8 mouse cellular contexts compared by ENCODE assay signal in the genomic region with DNA sequence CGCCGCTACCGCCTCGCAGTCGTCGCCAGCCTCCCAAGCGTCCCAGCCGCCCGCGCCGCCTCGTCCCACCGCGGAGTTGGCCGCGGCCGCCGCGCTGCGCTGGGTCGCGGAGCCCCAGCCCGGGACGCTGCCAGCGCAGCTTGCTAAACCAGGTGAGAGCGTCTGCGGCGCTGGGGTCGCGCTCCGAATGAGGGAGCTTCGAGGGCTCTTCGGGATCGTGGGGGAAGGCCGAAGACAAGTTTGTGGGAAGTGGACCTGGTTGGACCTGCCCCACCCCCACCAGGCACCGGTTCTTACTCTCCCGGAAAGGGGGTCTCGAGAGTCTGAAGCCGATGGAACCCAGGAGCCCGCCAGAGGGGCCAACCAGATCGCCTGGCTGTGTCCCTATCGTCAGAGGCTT. TPM values are rescaled to one million over a fixed set of nuclear protein-coding genes. Genes with fewer than 3 reads are reported as not detected.
A peak's percentile ranks its signal among the peaks of the same experiment; 100 is the strongest.
DNase-seq lines count a peak whose midpoint lies in the region; ATAC-seq and TF ChIP-seq lines count a peak whose summit lies in the region.

No protein-coding gene starts in this region.

- DNase-seq in liver, embryonic 11.5 days (ENCODE audit: low spot score) = no peak
- DNase-seq in liver = no peak
- DNase-seq in forebrain, embryonic 14.5 days (ENCODE audit: low spot score) = no peak
- DNase-seq in limb, embryonic 14.5 days (ENCODE audit: low spot score) = no peak
- no peak for DNase-seq in spleen, postnatal 14 days (ENCODE audit: low spot score in 2 of 2)

- WGBS in liver, embryonic 11.5 days = under 1% methylated on average over 42 of the region's 42 CpGs
- 1% methylated on average over 42 of the region's 42 CpGs for WGBS in forebrain, embryonic 14.5 days
- WGBS in limb, embryonic 14.5 days = 0% methylated on average over 31 of the region's 42 CpGs
- 2% methylated on average over 42 of the region's 42 CpGs for WGBS in stomach, embryonic 15.5 days

- H3K4me3 ChIP-seq in liver, embryonic 11.5 days (ENCODE audit: low read depth, low read length) = peak overlapping the region; percentile 39
- H3K4me3 ChIP-seq in forebrain, embryonic 14.5 days (ENCODE audit: low read depth, low read length) = peak overlapping the region; percentile 58
- H3K4me3 ChIP-seq in limb, embryonic 14.5 days (replicated peaks; ENCODE audit: low read length) = peak overlapping the region; percentile 39
- peak overlapping the region; percentile 41 for H3K4me3 ChIP-seq in stomach, embryonic 15.5 days (replicated peaks)

- H3K27me3 ChIP-seq in liver, embryonic 11.5 days (replicated peaks; ENCODE audit: control insufficient read depth, insufficient read depth, low read length) = peaks cover 99% of the 10 kb centered on the region
- H3K27me3 ChIP-seq in forebrain, embryonic 14.5 days (replicated peaks; ENCODE audit: control insufficient read depth, insufficient read depth, low read length) = peaks cover 54% of the 10 kb centered on the region
- peaks cover 98% of the 10 kb centered on the region for H3K27me3 ChIP-seq in limb, embryonic 14.5 days (ENCODE audit: control insufficient read depth, insufficient read depth, low read length)
- H3K27me3 ChIP-seq in stomach, embryonic 15.5 days (replicated peaks) = peaks cover 94% of the 10 kb centered on the region

- no peak for ATAC-seq in liver, embryonic 11.5 days (replicated peaks; ENCODE audit: low FRiP score)
- peak; percentile 13 for ATAC-seq in forebrain, embryonic 14.5 days
- no peak for ATAC-seq in limb, embryonic 14.5 days (ENCODE audit: low FRiP score, low read depth)
- ATAC-seq in stomach, embryonic 15.5 days (ENCODE audit: insufficient read depth, low FRiP score, low read depth) = no peak
- no peak for ATAC-seq in monocyte, adult 5-6 weeks (replicated peaks; ENCODE audit: insufficient number of reproducible peaks, low FRiP score, low TSS enrichment, poor library complexity, severe bottlenecking)
- ATAC-seq in cerebellum, adult (ENCODE audit: insufficient number of reproducible peaks, low FRiP score, low TSS enrichment) = no peak

- no peaks in the 10 kb centered on the region for H3K36me3 ChIP-seq in liver, embryonic 11.5 days (ENCODE audit: control insufficient read depth, insufficient read depth, low read length)
- H3K36me3 ChIP-seq in forebrain, embryonic 14.5 days (ENCODE audit: control insufficient read depth, insufficient read depth, low read length) = no peaks in the 10 kb centered on the region
- H3K36me3 ChIP-seq in limb, embryonic 14.5 days (ENCODE audit: control insufficient read depth, insufficient read depth, low read length) = no peaks in the 10 kb centered on the region
- H3K36me3 ChIP-seq in stomach, embryonic 15.5 days = no peaks in the 10 kb centered on the region

- H3K4me1 ChIP-seq in liver, embryonic 11.5 days (replicated peaks; ENCODE audit: control insufficient read depth, insufficient read depth, low read length) = peaks cover 6% of the 10 kb centered on the region; the same call in 1 of the 2 replicates
- H3K4me1 ChIP-seq in forebrain, embryonic 14.5 days (ENCODE audit: control insufficient read depth, insufficient read depth, low read length) = peaks cover 10% of the 10 kb centered on the region
- peaks cover 16% of the 10 kb centered on the region for H3K4me1 ChIP-seq in limb, embryonic 14.5 days (ENCODE audit: control insufficient read depth, insufficient read depth, low read length)
- peaks cover 16% of the 10 kb centered on the region for H3K4me1 ChIP-seq in stomach, embryonic 15.5 days

- no peak for TF ChIP-seq POLR2A in limb, embryonic 14.5 days (IDR thresholded peaks at IDR 0.05; ENCODE audit: borderline replicate concordance, extremely low read depth, insufficient read depth, insufficient read length)

- H3K4me2 ChIP-seq in liver, embryonic 11.5 days = peak overlapping the region; percentile 62
- peak overlapping the region; percentile 65 for H3K4me2 ChIP-seq in forebrain, embryonic 14.5 days (ENCODE audit: low read length)
- peak overlapping the region; percentile 59 for H3K4me2 ChIP-seq in limb, embryonic 14.5 days (replicated peaks; ENCODE audit: low read depth, low read length, severe bottlenecking)
- peak overlapping the region; percentile 71 for H3K4me2 ChIP-seq in stomach, embryonic 15.5 days

- H3K27ac ChIP-seq in liver, embryonic 11.5 days (ENCODE audit: low read depth, low read length) = no peak overlapping the region
- peak overlapping the region; percentile 89 for H3K27ac ChIP-seq in forebrain, embryonic 14.5 days (ENCODE audit: low read depth, low read length)
- no peak overlapping the region for H3K27ac ChIP-seq in limb, embryonic 14.5 days (replicated peaks; ENCODE audit: low read depth, low read length)
- H3K27ac ChIP-seq in stomach, embryonic 15.5 days = no peak overlapping the region

- no peaks in the 10 kb centered on the region for H3K9me3 ChIP-seq in liver, embryonic 11.5 days (ENCODE audit: control insufficient read depth, low read length)
- H3K9me3 ChIP-seq in forebrain, embryonic 14.5 days (replicated peaks; ENCODE audit: control insufficient read depth, low read length) = no peaks in the 10 kb centered on the region
- no peaks in the 10 kb centered on the region for H3K9me3 ChIP-seq in limb, embryonic 14.5 days (ENCODE audit: control insufficient read depth, low read length)
- H3K9me3 ChIP-seq in stomach, embryonic 15.5 days = no peaks in the 10 kb centered on the region

- H3K9ac ChIP-seq in liver, embryonic 11.5 days (ENCODE audit: low read depth, low read length) = no peak overlapping the region
- peak overlapping the region; percentile 79 for H3K9ac ChIP-seq in forebrain, embryonic 14.5 days (ENCODE audit: low read length)
- H3K9ac ChIP-seq in limb, embryonic 14.5 days (ENCODE audit: low read depth, low read length, severe bottlenecking) = 0 out of 2 replicates have a peak overlapping the region, but pooled peaks have one; percentile 16
- no peak overlapping the region for H3K9ac ChIP-seq in stomach, embryonic 15.5 days

RNA-seq across cellular contexts. Expression of gene Dmrt3, which starts 1.0 kb away (rescaled TPM):
- polyA plus RNA-seq in liver, embryonic 11.5 days (2014; fragmentation: Nextera tagmentation; extraction: Ambion mirVana) = 0.08 TPM in 1 of 2 replicates, not detected in the other
- polyA plus RNA-seq in forebrain, embryonic 14.5 days (2014; fragmentation: Nextera tagmentation; extraction: Ambion mirVana) = 3.6 and 5.0 TPM in 2 replicates
- 0.28 and 0.29 TPM in 2 replicates for polyA plus RNA-seq in limb, embryonic 14.5 days (2012; rRNA removed)
- 0.19 and 0.21 TPM in 2 replicates for polyA plus RNA-seq in limb, embryonic 14.5 days (2014; fragmentation: Nextera tagmentation; extraction: Ambion mirVana)
- 0.77 TPM in 2 replicates for polyA plus RNA-seq in stomach, embryonic 15.5 days (2015; fragmentation: Nextera tagmentation; extraction: Ambion mirVana)
- total RNA-seq in monocyte, adult 5-6 weeks (2017) = not detected in 3 replicates

Comparison
In these comparisons a context has a peak if more than half of its experiments do, and no peak if none do; other contexts are left out.
1. H3K9ac ChIP-seq: peak in forebrain, embryonic 14.5 days (single experiment) and limb, embryonic 14.5 days (single experiment); none in liver, embryonic 11.5 days (single experiment) and stomach, embryonic 15.5 days (single experiment).
2. Peak in every context shown above with its lines, with median percentiles within 50 percentile points of each other: H3K4me2 ChIP-seq and H3K4me3 ChIP-seq.